Mouse (Mus musculus) c-Kit-positive CD71-positive TER-119-negative erythroid progenitor cells, embryonic 14.5 days (primary cell): Measurements from ENCODE around the gene Asic2.
"Not testable (repeated sequence)": the region's sequence is repeated elsewhere in the genome, so short reads cannot be mapped to it uniquely, and the experiment has no call there.

Experiments used
- DNase-seq: peaks from one replicate; pipeline ENCODE4 v3.0.0-alpha.2; 2013; ENCODE audit warnings: low read depth

Gene Asic2

GRCm38 (mm10) chr11:81426857-81427256 is 541.4 kb downstream of the Asic2 start:
- DNase-seq: no peak

- no peak for DNase-seq
Observed at GRCm38 (mm10) chr11:81419112-81419511, 549.1 kb downstream of the Asic2 start.

DNA sequence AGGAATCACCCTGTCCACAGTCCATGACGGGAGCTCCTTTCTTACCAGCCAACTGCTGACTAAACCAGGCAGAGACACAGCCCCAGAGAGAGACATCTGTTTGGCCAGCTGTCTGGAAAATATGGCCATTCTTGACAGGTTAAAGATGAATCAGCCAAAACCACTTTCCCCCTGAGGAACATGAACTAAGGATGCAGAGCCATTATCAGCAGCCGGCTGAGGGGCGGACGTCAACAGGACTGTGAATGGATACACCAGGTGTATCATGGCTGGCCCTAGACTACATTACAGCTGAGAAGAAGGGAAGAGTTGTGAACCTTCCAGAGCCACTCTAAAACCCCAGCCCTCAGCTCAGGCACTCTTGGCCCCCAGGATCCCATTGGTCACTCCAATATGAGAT is 550.2 kb downstream of the Asic2 start:
- DNase-seq: no peak

- DNase-seq: no peak
Observed at GRCm38 (mm10) chr11:81416319-81416718, 551.9 kb downstream of the Asic2 start.

DNA sequence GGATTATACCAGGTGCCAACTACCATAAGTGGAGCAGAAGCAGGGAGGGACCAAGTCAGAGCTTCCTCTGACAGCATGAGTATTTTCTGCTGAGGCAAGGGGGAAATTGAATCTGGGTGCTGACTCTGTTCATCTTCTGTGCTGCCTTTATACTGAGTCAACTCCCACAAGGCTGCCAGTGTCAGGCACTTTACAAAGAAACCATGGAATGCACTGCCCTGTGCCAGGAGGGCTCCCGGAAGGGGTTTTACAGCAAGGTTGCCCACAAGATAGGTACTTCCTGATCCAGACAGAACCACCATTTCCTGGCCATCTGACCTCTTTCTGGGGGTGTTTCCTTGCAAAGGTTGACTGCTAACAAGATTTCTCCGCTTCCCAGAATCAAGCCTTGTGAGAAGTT is 553.7 kb downstream of the Asic2 start:
- no peak for DNase-seq

DNA sequence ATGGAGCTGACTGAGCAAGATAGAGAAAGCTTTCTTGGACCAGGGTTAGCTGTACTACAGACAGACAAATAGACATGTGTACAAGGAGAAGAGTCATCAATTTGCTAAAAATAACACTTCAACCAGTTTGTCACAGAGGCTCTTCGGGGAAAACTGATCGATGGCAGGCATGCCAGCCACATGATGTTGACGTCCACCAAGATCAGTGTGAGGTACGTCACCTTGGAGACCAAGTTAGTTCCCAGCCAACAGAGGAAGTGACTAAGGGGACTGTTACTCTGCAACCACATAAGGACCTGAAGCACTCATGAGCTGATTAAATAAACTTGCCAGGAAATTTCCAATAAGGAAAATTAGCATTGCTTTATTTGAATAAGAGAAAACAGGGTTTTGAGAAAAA is 557.0 kb downstream of the Asic2 start:
- DNase-seq: no peak

DNA sequence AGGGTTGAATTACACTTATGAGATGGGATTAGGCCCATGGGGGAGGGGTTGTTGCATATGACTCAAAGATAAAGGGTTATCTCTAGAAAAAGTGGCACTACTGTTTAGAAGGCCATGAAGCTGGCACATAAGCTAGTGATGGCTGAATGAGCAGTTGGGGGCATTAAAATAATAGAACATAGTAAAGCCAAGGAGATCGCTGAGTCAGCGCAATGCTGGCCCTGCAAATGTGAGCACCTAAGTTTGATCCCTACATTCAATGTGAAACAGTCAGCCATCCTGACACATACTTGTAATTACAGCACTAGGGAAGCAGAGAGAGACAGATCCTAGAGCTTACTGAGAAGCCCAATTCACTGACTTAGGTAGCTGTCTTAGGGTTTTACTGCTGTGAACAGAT is 562.3 kb downstream of the Asic2 start:
- no peak for DNase-seq

DNA sequence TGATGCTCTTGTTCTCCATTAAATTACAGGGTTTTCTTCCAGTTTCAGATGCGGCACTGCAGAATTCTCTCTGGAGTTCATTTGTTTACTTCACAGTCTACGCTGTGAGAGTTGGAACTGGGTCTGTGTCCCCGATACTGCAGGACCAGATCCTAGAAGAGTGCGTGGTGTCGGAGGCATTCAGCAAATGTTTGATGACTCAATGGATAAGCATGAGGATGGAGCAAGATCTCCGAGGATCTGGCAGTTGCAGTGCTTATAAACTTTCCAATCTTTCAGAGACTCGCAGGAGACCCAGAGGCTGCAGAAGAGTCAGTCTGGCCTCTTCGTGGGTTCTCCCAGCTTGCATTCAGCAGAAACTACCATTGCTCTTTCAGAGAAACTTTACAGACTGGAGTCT is 566.0 kb downstream of the Asic2 start:
- no peak for DNase-seq

DNA sequence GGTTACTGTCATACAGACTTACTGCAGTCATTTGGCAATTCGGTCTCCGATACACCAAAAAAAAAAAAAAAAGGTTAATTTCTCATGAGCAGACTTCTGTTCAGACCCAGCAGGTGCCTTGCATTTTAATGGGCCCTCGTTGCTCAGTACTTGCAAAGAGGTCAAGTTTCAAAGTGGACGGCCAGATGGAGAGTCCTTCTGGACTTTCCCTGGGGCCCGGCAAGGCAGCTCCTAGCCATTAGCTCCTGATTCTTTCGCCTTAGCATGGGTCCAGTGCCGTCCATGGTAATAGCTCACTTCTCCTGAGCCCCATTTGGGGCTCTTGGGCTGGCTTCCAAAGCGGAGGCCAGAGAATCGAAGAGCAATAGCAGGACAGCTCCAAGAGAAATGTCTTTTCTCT is 575.4 kb downstream of the Asic2 start:
- DNase-seq: no peak

GRCm38 (mm10) chr11:81386185-81386584 is 582.1 kb downstream of the Asic2 start:
- DNase-seq: no peak

- DNase-seq: no peak
Observed at GRCm38 (mm10) chr11:81385547-81385946, 582.7 kb downstream of the Asic2 start.

DNA sequence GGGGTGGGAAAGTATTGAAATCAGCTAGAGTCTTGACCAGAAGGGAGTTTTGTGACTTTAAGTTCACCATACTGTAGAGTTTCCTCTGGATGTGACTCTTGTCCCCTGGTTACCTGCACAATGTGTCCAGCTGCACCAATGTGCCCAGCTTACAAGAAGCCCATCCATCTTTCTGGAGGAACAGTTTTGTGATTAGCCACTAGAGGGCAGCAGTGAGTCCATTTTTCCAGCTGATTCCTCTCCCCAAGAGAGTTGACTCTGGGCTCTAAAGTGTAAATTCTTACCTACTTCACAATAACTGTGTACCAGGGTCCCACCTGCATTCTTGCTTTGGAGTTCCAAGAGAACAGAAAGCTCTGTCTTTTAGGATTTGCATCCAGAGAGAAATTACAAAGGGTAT is 593.4 kb downstream of the Asic2 start:
- DNase-seq: peak; percentile 11

GRCm38 (mm10) chr11:81374003-81374710 is 594.1 kb downstream of the Asic2 start:
- no peak for DNase-seq

- DNase-seq: no peak
Observed at GRCm38 (mm10) chr11:81371545-81371944, 596.7 kb downstream of the Asic2 start.

DNA sequence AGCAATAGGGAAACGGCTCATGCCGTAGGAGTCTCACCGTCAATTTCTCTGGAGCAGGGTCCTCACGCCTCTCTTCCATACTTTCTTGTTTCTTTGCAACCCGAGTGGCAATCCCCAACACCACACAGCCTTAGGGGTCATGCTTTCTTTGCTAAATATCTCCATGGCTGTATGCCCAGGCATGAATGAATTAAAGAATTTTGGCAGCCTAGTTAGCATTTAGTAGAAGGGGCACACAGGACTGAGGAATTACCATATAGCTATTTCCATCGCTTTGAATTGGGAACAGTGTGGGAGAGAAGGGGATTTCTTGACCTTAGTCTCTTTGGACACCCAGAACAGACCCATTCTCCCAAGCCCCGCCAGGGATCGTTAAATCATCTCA is 597.8 kb downstream of the Asic2 start:
- no peak for DNase-seq

GRCm38 (mm10) chr11:81369497-81370425 is 598.5 kb downstream of the Asic2 start:
- no peak for DNase-seq

DNA sequence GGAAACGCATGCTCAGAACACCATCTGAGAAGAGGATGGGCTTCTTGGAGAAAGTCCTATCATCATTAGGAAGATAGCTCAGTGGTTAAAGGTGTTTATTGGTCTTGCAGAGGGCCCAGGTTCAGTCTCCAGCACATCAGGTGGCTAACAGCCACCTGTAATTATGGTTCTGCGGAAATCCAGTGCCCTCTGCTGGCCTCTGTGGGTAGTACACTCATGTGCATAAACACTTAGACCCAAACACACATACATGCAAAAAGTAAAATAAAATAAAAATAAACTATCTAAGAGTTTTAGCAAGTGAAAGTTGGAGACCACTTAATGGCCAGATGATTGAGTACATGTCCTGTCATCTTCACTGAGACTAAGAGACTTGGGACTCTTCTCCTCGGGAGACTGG is 603.8 kb downstream of the Asic2 start:
- no peak for DNase-seq

GRCm38 (mm10) chr11:81362461-81362860 is 605.8 kb downstream of the Asic2 start:
- DNase-seq: no peak

- DNase-seq: no peak
Observed at GRCm38 (mm10) chr11:81361040-81361439, 607.2 kb downstream of the Asic2 start.

DNA sequence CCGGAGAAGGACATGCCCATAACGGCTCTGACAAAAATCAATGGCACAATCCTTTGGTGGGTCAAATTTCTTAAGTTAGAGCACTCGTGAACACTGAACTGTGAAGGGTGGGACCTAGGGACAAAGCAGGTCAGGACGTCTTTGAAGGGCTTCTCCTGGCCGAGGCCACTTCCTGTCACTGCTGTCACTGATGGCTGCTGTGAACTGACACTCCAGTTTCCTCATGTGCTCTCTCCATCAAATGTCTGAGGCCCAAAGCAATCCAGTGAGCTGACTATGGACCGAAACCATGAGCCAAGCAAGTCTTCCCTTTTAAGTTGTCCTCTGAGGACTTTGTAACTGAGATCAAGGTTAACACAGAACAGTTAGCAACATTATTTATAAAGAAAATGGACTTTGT is 617.8 kb downstream of the Asic2 start:
- not testable (repeated sequence) for DNase-seq

- DNase-seq: no peak
Observed at GRCm38 (mm10) chr11:81331977-81332376, 636.3 kb downstream of the Asic2 start.

GRCm38 (mm10) chr11:81330982-81331381 is 637.3 kb downstream of the Asic2 start:
- DNase-seq: no peak

- DNase-seq: no peak
Observed at GRCm38 (mm10) chr11:81328088-81328487, 640.2 kb downstream of the Asic2 start.
